Mouse (Mus musculus) ES-E14 (cell line): Measurements from ENCODE around the gene Thada. TPM values are rescaled to one million over a fixed set of nuclear protein-coding genes. Genes with fewer than 3 reads are reported as not detected.

Source experiments
- DNase-seq: peaks from one replicate; pipeline ENCODE4 v3.0.0-alpha.2; 2013; ENCODE audit warnings: low read depth, low spot score
- H3K27ac ChIP-seq: 2 replicates; pipeline ENCODE4 v1.5.1; 2012; ENCODE audit warnings: low read depth, mild to moderate bottlenecking, low read length, moderate library complexity, mixed read lengths; ENCODE audit not compliant: poor library complexity, insufficient read depth, severe bottlenecking
- H3K36me3 ChIP-seq: 2 replicates; pipeline ENCODE4 v1.6.1; 2012; ENCODE audit warnings: mild to moderate bottlenecking, low read length, moderate library complexity, mixed read lengths; ENCODE audit not compliant: control insufficient read depth, poor library complexity, insufficient read depth, severe bottlenecking
- H3K4me1 ChIP-seq, 2 experiments: fragments of 150-350 bp in 1 of 2; sonication (generic) in 1 of 2; 2 replicates each; pipeline ENCODE4 v1.6.1; 2012; ENCODE audit warnings: low read length in 2 of 2, mild to moderate bottlenecking in 1 of 2, mixed read lengths in 1 of 2; ENCODE audit not compliant: control insufficient read depth in 2 of 2, insufficient read depth in 2 of 2, poor library complexity in 1 of 2
- H3K4me3 ChIP-seq, 2 experiments: fragments of 150-350 bp in 1 of 2; sonication (generic) in 1 of 2; 2 replicates each; pipeline ENCODE4 v1.5.1; 2012; ENCODE audit warnings: low read length in 2 of 2, low read depth in 1 of 2, mild to moderate bottlenecking in 1 of 2, mixed read lengths in 1 of 2; ENCODE audit not compliant: insufficient read depth in 1 of 2, poor library complexity in 1 of 2, severe bottlenecking in 1 of 2
- H3K9ac ChIP-seq: 2 replicates; pipeline ENCODE4 v1.6.1; 2012; ENCODE audit warnings: low read depth, mild to moderate bottlenecking, low read length, mixed read lengths; ENCODE audit not compliant: poor library complexity, insufficient read depth, severe bottlenecking
- H3K9me3 ChIP-seq: fragments of 150-350 bp; sonication (generic); 2 replicates; pipeline ENCODE4 v1.6.1; 2012; ENCODE audit warnings: low read depth, mild to moderate bottlenecking, low read length; ENCODE audit not compliant: control insufficient read depth, insufficient read depth
- CHD2 ChIP-seq: IDR thresholded peaks from 2 replicates; pipeline ENCODE4 v1.6.1; 2014; ENCODE audit warnings: mild to moderate bottlenecking, low read depth, low read length, inconsistent platforms
- HCFC1 ChIP-seq: IDR thresholded peaks from 2 replicates; pipeline ENCODE4 v1.6.1; 2012; ENCODE audit warnings: low read length, inconsistent platforms, borderline replicate concordance; ENCODE audit not compliant: insufficient read depth
- MAFK ChIP-seq: IDR thresholded peaks from 2 replicates; pipeline ENCODE4 v1.6.1; 2014; ENCODE audit warnings: mild to moderate bottlenecking, low read depth, low read length, inconsistent platforms; ENCODE audit not compliant: insufficient read depth
- ZC3H11A ChIP-seq: IDR thresholded peaks from 2 replicates; pipeline ENCODE4 v1.6.1; 2012; ENCODE audit warnings: low read depth, mild to moderate bottlenecking, inconsistent platforms, low read length, borderline replicate concordance
- ZNF384 ChIP-seq: IDR thresholded peaks from 2 replicates; pipeline ENCODE4 v1.6.1; 2012; ENCODE audit warnings: low read depth, low read length, inconsistent platforms
- in situ Hi-C, 2 experiments: fragments of 600-800 bp; cut with MboI; formaldehyde crosslinking; loops; one replicate each; pipeline ENCODE4 v1.15.1; 2025; ENCODE audit warnings: low sequenced_read_pairs in 2 of 2, inconsistent platforms in 1 of 2; ENCODE audit not compliant: unreplicated experiment in 2 of 2
- total RNA-seq: library from RNA; depleted of rRNA; stranded (reverse); fragments of 300-350 nt; gene quantifications from 2 replicates; pipeline ENCODE4 v1.2.3, GENCODE M21; 2012

Thada gene
- total RNA-seq, 1 experiment, result 37.4 TPM

GRCm38 (mm10) chr17:84179026-84179972 is 286.7 kb downstream of the Thada start:
- in situ Hi-C loops, result no loop called here
- Histone ChIP-seq H3K9ac (no peak overlapping the region), H3K27ac (no peak overlapping the region), H3K4me1 (peaks cover 7 to 33% of the 10 kb centered on the region in 2 experiments), H3K4me3 (no peak overlapping the region), H3K36me3 (no peaks in the 10 kb centered on the region), H3K9me3 (no peaks in the 10 kb centered on the region)
- TF ChIP-seq MAFK, result no peak
- no peak for TF ChIP-seq ZNF384
- no peak for TF ChIP-seq CHD2
- no peak for TF ChIP-seq ZC3H11A
- TF ChIP-seq HCFC1, result no peak
- no peak for DNase-seq

DNA sequence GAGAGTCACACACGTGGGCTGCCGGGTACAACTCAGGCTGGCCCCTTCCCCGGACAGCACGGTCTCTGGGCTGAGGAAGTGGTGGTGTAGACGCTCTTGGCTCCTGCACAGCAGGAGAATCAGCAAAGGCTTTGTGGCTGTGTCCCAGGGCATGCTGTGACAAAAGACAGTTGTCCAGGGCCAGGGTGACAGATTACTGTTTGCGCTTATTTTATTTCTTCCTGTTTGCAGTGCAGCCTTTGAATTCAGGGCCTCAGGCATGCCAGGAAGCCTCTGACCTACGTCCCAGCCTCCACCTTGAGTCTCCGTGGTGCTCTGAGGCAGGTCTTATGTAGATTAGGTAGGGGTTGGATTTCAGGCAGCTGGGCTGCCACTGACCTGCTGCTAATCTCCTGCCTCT is 288.5 kb downstream of the Thada start:
- Histone ChIP-seq H3K9ac (no peak overlapping the region), H3K27ac (no peak overlapping the region), H3K4me3 (no peak overlapping the region), H3K4me1 (peaks cover 7 to 31% of the 10 kb centered on the region in 2 experiments), H3K9me3 (no peaks in the 10 kb centered on the region), H3K36me3 (no peaks in the 10 kb centered on the region)
- no peak for TF ChIP-seq MAFK
- no peak for TF ChIP-seq ZNF384
- TF ChIP-seq ZC3H11A, result no peak
- no peak for TF ChIP-seq HCFC1
- no peak for TF ChIP-seq CHD2
- in situ Hi-C loops, result no loop called here
- DNase-seq, result no peak

DNA sequence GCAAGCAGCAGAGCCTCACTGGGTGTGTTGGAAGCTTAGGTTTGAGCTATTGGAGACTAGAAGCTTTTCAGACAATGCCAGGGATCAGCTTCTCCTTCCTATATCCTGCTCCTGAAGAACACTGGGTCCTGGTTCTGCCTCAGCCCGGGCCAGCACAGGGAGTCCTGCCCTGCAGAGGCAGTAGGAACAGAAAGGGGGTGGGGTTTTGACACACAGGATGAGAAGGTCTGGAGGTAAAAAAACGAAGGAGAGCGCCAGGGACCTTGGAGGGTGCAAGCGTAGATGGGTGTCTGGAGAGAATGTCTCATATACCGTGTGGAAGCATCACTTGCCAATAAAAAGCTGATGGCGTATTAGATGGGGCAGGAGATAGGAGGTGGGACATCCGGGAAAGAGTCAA is 289.6 kb downstream of the Thada start:
- TF ChIP-seq MAFK (no peak), HCFC1 (no peak), CHD2 (no peak), ZNF384 (no peak), ZC3H11A (no peak)
- H3K9me3 ChIP-seq, result no peaks in the 10 kb centered on the region
- H3K4me3 ChIP-seq, result no peak overlapping the region
- no peak for DNase-seq
- H3K9ac ChIP-seq, result no peak overlapping the region
- no peaks in the 10 kb centered on the region for H3K36me3 ChIP-seq
- H3K27ac ChIP-seq, result no peak overlapping the region
- H3K4me1 ChIP-seq, result peaks cover 3 to 27% of the 10 kb centered on the region in 2 experiments; a peak in 3 of 4 replicates
- in situ Hi-C loops, result no loop called here

- in situ Hi-C loops, result no loop called here
- Histone ChIP-seq H3K36me3 (no peaks in the 10 kb centered on the region), H3K4me1 (peaks cover 3 to 17% of the 10 kb centered on the region in 2 experiments; a peak in 3 of 4 replicates), H3K27ac (no peak overlapping the region), H3K4me3 (no peak overlapping the region), H3K9ac (no peak overlapping the region), H3K9me3 (no peaks in the 10 kb centered on the region)
- TF ChIP-seq ZNF384 (no peak), HCFC1 (no peak), ZC3H11A (no peak), CHD2 (no peak), MAFK (no peak)
- no peak for DNase-seq
These were observed 290.8 kb downstream of the Thada start for GRCm38 (mm10) chr17:84175196-84175595.
